ENCODE assay signal across 30 mouse cellular contexts in the genomic region with DNA sequence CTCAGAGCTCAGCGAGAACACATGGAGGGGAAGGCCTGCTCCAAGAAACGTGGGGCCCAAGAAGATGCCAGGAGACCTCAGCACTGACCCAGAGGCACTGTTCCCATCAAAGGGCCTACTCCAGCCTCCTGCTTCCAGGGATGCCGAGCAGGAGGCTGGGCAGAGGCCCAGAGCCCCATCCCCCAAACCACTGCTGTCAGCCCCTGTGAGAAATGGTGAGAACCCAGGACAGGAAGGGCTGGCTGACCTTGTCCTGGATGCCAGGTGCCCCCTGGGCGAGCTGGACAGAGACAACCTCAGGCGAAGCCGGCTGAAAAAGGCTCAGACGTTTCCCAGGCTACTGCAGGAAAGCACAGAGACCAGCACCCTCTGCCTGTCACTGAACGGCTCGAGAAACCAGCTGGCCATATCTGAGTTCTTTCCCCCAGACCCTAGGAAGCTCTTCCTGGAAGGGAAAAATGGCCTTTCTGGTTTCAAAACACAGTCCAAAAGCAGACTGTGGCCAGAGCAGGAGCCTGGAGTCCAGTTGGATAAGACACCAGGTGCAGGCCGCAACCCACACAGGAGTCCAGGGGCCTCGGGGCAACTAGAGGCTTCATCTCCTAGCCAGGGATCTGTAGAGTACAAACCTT. TPM values are rescaled to one million over a fixed set of nuclear protein-coding genes. Genes with fewer than 3 reads are reported as not detected.
A peak's percentile ranks its signal among the peaks of the same experiment; 100 is the strongest.
DNase-seq lines count a peak whose midpoint lies in the region; ATAC-seq lines count a peak whose summit lies in the region.
"Had no signal": no experiment of that assay in that cellular context is flagged by ENCODE, and none has a peak within 500 bp of the region (broad histone marks: within the 10 kb centered on the region; RNA-seq: fewer than 3 reads in every experiment).

No protein-coding gene starts in this region.

- peaks cover 12% of the 10 kb centered on the region for H3K4me1 ChIP-seq in hindbrain, embryonic 14.5 days (replicated peaks; ENCODE audit: control insufficient read depth, insufficient read depth, low read length)
- H3K4me1 ChIP-seq in hindbrain, embryonic 11.5 days (replicated peaks; ENCODE audit: control insufficient read depth, insufficient read depth, low read length): no peaks in the 10 kb centered on the region
- peaks cover 32% of the 10 kb centered on the region for H3K4me1 ChIP-seq in midbrain, embryonic 16.5 days (ENCODE audit: control insufficient read depth, insufficient read depth, low read length)
- peaks cover 39% of the 10 kb centered on the region for H3K4me1 ChIP-seq in midbrain, embryonic 13.5 days (replicated peaks)

- 0 out of 2 replicates have a peak overlapping the region, but pooled peaks have one; percentile 4 for H3K9ac ChIP-seq in hindbrain, embryonic 14.5 days
- no peak overlapping the region for H3K9ac ChIP-seq in hindbrain, embryonic 11.5 days (ENCODE audit: low read depth, low read length)
- H3K9ac ChIP-seq in midbrain, embryonic 16.5 days (ENCODE audit: low read depth, low read length): peak overlapping the region; percentile 30; the same call in 1 of the 2 replicates
- no peak overlapping the region for H3K9ac ChIP-seq in midbrain, embryonic 13.5 days (replicated peaks)
- H3K9ac ChIP-seq: liver, postnatal 0 days; stomach, embryonic 15.5 days had no signal

- peaks cover 15% of the 10 kb centered on the region for H3K27me3 ChIP-seq in hindbrain, embryonic 14.5 days (ENCODE audit: control insufficient read depth, insufficient read depth, low read length)
- H3K27me3 ChIP-seq in hindbrain, embryonic 11.5 days (ENCODE audit: control insufficient read depth, insufficient read depth, low read length): peaks cover 9% of the 10 kb centered on the region
- peaks cover 9% of the 10 kb centered on the region for H3K27me3 ChIP-seq in midbrain, embryonic 16.5 days (ENCODE audit: control insufficient read depth, insufficient read depth, low read depth, low read length)
- H3K27me3 ChIP-seq in midbrain, embryonic 13.5 days: peaks cover 51% of the 10 kb centered on the region

- peak; percentile 44 to 54 for DNase-seq in cerebellum, postnatal 25 days
- DNase-seq in cerebellum, adult 8-10 months: no peak
- DNase-seq in hindbrain, embryonic 14.5 days (ENCODE audit: low spot score): no peak
- DNase-seq in hindbrain, embryonic 11.5 days (ENCODE audit: low spot score): no peak
- DNase-seq in heart, postnatal 4 days: no peak
- DNase-seq: adrenal gland, postnatal 36 days; B cell, adult 2 months; cerebellum, adult 2 months; liver, postnatal 0 days; thymus, postnatal 25 days had no signal

- no peak for ATAC-seq in hindbrain, embryonic 14.5 days (ENCODE audit: low FRiP score)
- no peak for ATAC-seq in hindbrain, embryonic 11.5 days (ENCODE audit: low FRiP score)
- ATAC-seq in midbrain, embryonic 16.5 days: no peak
- no peak for ATAC-seq in midbrain, embryonic 13.5 days
- ATAC-seq: intestine, postnatal 0 days; liver, postnatal 0 days; lung, postnatal 0 days; Patski had no signal

- no peak overlapping the region for H3K4me3 ChIP-seq in hindbrain, embryonic 14.5 days (replicated peaks; ENCODE audit: low read length)
- no peak overlapping the region for H3K4me3 ChIP-seq in hindbrain, embryonic 11.5 days (ENCODE audit: low read depth, low read length)
- H3K4me3 ChIP-seq in midbrain, embryonic 16.5 days (ENCODE audit: low read depth, low read length): no peak overlapping the region
- no peak overlapping the region for H3K4me3 ChIP-seq in midbrain, embryonic 13.5 days (replicated peaks)
- H3K4me3 ChIP-seq: stomach, embryonic 15.5 days had no signal

- WGBS in hindbrain, embryonic 14.5 days: 48% methylated on average over 11 of the region's 11 CpGs
- WGBS in hindbrain, embryonic 11.5 days: 58% methylated on average over 11 of the region's 11 CpGs
- 64% methylated on average over 11 of the region's 11 CpGs for WGBS in midbrain, embryonic 16.5 days
- whole genome bisulfite sequencing in midbrain, embryonic 13.5 days: 66% methylated on average over 11 of the region's 11 CpGs

- no peaks in the 10 kb centered on the region for H3K9me3 ChIP-seq in hindbrain, embryonic 14.5 days (ENCODE audit: control insufficient read depth, low read length)
- no peaks in the 10 kb centered on the region for H3K9me3 ChIP-seq in hindbrain, embryonic 11.5 days (ENCODE audit: control insufficient read depth, low read length)
- H3K9me3 ChIP-seq in midbrain, embryonic 16.5 days (replicated peaks; ENCODE audit: control insufficient read depth, low read length, poor library complexity, severe bottlenecking): no peaks in the 10 kb centered on the region
- H3K9me3 ChIP-seq in midbrain, embryonic 13.5 days: no peaks in the 10 kb centered on the region
- H3K9me3 ChIP-seq: stomach, embryonic 15.5 days had no signal

- no peak overlapping the region for H3K27ac ChIP-seq in hindbrain, embryonic 14.5 days
- H3K27ac ChIP-seq in hindbrain, embryonic 11.5 days (ENCODE audit: low read depth, low read length): no peak overlapping the region
- H3K27ac ChIP-seq in midbrain, embryonic 16.5 days (ENCODE audit: low read length): no peak overlapping the region
- no peak overlapping the region for H3K27ac ChIP-seq in midbrain, embryonic 13.5 days
- H3K27ac ChIP-seq: macrophage; stomach, embryonic 15.5 days had no signal

- no peak overlapping the region for H3K4me2 ChIP-seq in hindbrain, embryonic 14.5 days (replicated peaks)
- no peak overlapping the region for H3K4me2 ChIP-seq in hindbrain, embryonic 11.5 days (replicated peaks; ENCODE audit: low read depth, low read length)
- H3K4me2 ChIP-seq in midbrain, embryonic 16.5 days (ENCODE audit: low read length): no peak overlapping the region
- no peak overlapping the region for H3K4me2 ChIP-seq in midbrain, embryonic 13.5 days (replicated peaks)
- H3K4me2 ChIP-seq: heart, embryonic 11.5 days; liver, embryonic 11.5 days; stomach, embryonic 15.5 days had no signal

- H3K36me3 ChIP-seq in hindbrain, embryonic 14.5 days (replicated peaks; ENCODE audit: control insufficient read depth, insufficient read depth): no peaks in the 10 kb centered on the region
- H3K36me3 ChIP-seq in hindbrain, embryonic 11.5 days (ENCODE audit: control insufficient read depth, insufficient read depth, low read length): no peaks in the 10 kb centered on the region
- H3K36me3 ChIP-seq in midbrain, embryonic 16.5 days (ENCODE audit: control insufficient read depth, insufficient read depth, low read length): no peaks in the 10 kb centered on the region; the same call in 1 of the 2 replicates
- H3K36me3 ChIP-seq in midbrain, embryonic 13.5 days: no peaks in the 10 kb centered on the region
- H3K36me3 ChIP-seq: G1E; stomach, embryonic 15.5 days had no signal

RNA-seq across cellular contexts. Expression of a gene that starts 15.8 kb away (rescaled TPM):
- 25.6 and 29.1 TPM in 2 replicates for polyA plus RNA-seq in hindbrain, embryonic 14.5 days (2014; fragmentation: Nextera tagmentation; extraction: Ambion mirVana)
- polyA plus RNA-seq in hindbrain, embryonic 11.5 days (2014; fragmentation: Nextera tagmentation; extraction: Ambion mirVana): 1.2 and 1.4 TPM in 2 replicates
- polyA plus RNA-seq in midbrain, embryonic 16.5 days (2015; fragmentation: Nextera tagmentation; extraction: Ambion mirVana): 22.5 and 23.6 TPM in 2 replicates
- polyA plus RNA-seq in midbrain, embryonic 13.5 days (2015; fragmentation: Nextera tagmentation; extraction: Ambion mirVana): 6.0 and 7.2 TPM in 2 replicates
- under 1 TPM; 0.07 to 0.14 TPM for total RNA-seq in heart, postnatal 4 days (2021)
- total RNA-seq: granulocyte monocyte progenitor cell, adult 5-6 weeks; neutrophil, adult 5-6 weeks had no signal
- polyA plus RNA-seq: G1E; heart, postnatal 0 days; limb, embryonic 11.5 days; liver, embryonic 11.5 days; liver, postnatal 0 days; macrophage had no signal

RNA-seq across cellular contexts. Expression of a gene that starts 33.3 kb away (rescaled TPM):
- polyA plus RNA-seq in hindbrain, embryonic 14.5 days (2014; fragmentation: Nextera tagmentation; extraction: Ambion mirVana): not detected in 2 replicates
- polyA plus RNA-seq in hindbrain, embryonic 11.5 days (2014; fragmentation: Nextera tagmentation; extraction: Ambion mirVana): not detected in 2 replicates
- not detected in 2 replicates for polyA plus RNA-seq in midbrain, embryonic 16.5 days (2015; fragmentation: Nextera tagmentation; extraction: Ambion mirVana)
- not detected in 2 replicates for polyA plus RNA-seq in midbrain, embryonic 13.5 days (2015; fragmentation: Nextera tagmentation; extraction: Ambion mirVana)
- not detected for total RNA-seq in heart, postnatal 4 days (2021)
- total RNA-seq: adrenal gland, adult 18-20 months; adrenal gland, postnatal 36 days; CH12.LX; G1E; gastrocnemius, adult 8-10 months; granulocyte monocyte progenitor cell, adult 5-6 weeks; layer of hippocampus, postnatal 14 days; neutrophil, adult 5-6 weeks had no signal
- polyA plus RNA-seq: embryonic facial prominence, embryonic 14.5 days; forebrain, embryonic 14.5 days; G1E; heart, embryonic 11.5 days; heart, postnatal 0 days; intestine, postnatal 0 days; limb, embryonic 11.5 days; liver, embryonic 11.5 days; liver, postnatal 0 days; lung, postnatal 0 days; macrophage; Patski had no signal

Comparison
In these comparisons a context has a peak if more than half of its experiments do, and no peak if none do; other contexts are left out.
1. DNase-seq: peak in cerebellum, postnatal 25 days (2 of 2); none in cerebellum, adult 8-10 months (single experiment), hindbrain, embryonic 14.5 days (single experiment), hindbrain, embryonic 11.5 days (single experiment) and heart, postnatal 4 days (single experiment).
2. H3K9ac ChIP-seq: peak in hindbrain, embryonic 14.5 days (single experiment) and midbrain, embryonic 16.5 days (single experiment); none in hindbrain, embryonic 11.5 days (single experiment) and midbrain, embryonic 13.5 days (single experiment).